Mouse (Mus musculus) embryo, embryonic 11.5 days (tissue): ENCODE data around the gene Dgcr6.
A peak's percentile ranks its signal among the peaks of the same experiment; 100 is the strongest.

Experiments used
- DNase-seq: peaks from one replicate; pipeline ENCODE4 v3.0.0-alpha.2; 2012; ENCODE audit warnings: low read depth, low spot score

Gene Dgcr6

DNA sequence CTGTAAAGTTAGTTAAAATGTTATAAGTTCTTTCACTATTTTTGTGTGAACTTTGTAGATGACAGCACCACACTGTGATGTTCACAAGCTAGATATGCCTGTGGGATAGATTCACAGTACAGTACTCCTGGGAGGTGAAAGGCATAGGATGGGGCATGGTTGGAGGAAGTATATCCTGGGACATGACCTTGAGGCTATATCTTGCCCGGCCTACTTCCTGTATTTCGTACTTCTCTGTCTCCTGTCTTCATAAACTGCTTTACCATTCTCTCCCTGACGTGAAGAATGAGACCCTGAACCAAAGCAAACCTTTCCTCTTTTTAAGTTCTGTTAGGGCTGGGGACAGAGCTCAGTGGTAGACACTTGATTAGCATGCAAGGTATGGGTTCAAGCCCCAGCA, 65.6 kb downstream of the Dgcr6 start:
- no peak for DNase-seq

DNA sequence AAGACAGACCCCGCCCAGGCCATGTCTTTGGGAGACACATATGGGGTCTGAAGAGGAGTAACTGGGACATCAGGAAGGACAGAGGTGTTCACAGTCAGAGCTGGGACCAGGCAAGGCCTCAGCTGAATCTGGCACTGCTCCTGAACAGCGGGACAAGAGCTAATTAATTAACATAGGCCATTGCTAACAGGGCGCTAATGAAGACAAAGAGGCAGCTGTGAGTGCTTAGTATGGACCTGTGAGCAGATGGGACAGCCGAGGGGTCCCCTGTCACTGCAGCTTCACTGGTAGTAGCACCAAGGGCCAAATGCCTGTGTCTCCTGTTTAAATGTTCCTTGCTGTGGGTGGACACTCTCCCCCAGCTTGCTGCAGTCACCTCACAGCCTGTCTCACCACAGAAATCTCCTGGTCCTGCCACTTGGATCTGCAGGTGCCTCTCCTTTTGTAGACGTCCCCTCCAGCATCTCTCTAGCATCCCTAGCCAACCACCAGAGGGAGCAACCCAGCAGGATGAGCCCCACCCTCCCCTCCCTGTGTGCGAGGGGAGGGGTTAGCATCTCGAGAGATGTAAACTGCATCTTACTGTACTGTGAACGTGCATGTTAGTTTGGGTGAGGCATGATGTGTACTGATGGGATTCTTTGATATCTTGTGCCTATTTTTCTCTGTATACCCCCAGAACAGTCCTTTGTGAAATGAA, 66.5 kb downstream of the Dgcr6 start:
- DNase-seq: peak; percentile 54
